Mouse (Mus musculus): ENCODE data around the gene Vat1. TPM values are rescaled to one million over a fixed set of nuclear protein-coding genes. Genes with fewer than 3 reads are reported as not detected.

Gene Vat1
- total RNA-seq, 2 experiments from 2014 or later, result 126 TPM

Small RNAs within 50 kb of the gene (microRNA-seq; reads per million reads assigned to microRNA genes)
- 0 to 2.8 reads per million in 2 experiments for gene Mir6929 (ENCODE audit: borderline number of aligned reads in 2 of 2)

Other genes with a start within 250 kb of the Vat1 start
- gene Ezh1, start 239.8 kb downstream of the Vat1 start, total RNA-seq (2021), result 10 to 100 TPM; 29.5 to 35.6 TPM
- 10 to 100 TPM; 38.3 to 41.4 TPM for gene Ramp2, start 220.2 kb downstream of the Vat1 start, total RNA-seq (2021)
- 100 to 1,000 TPM in 1 of 2 experiments, 10 to 100 TPM in 1; 89.3 to 113 TPM for gene Vps25, start 212.5 kb downstream of the Vat1 start, total RNA-seq (2021)
- 1 to 10 TPM; 4.1 to 4.6 TPM for gene Wnk4, start 205.7 kb downstream of the Vat1 start, total RNA-seq (2021)
- under 1 TPM; 0.33 to 0.99 TPM for gene Cntd1, start 187.2 kb downstream of the Vat1 start, total RNA-seq (2021)
- gene Coa3, start 187.1 kb downstream of the Vat1 start, total RNA-seq (2021), result 10 to 100 TPM; 79.9 to 86.3 TPM
- 100 to 1,000 TPM; 151 to 161 TPM for gene Becn1, start 163.9 kb downstream of the Vat1 start, total RNA-seq (2021)
- gene Psme3, start 150.0 kb downstream of the Vat1 start, total RNA-seq (2021), result 100 to 1,000 TPM; 139 to 164 TPM
- 1 to 10 TPM; 6.0 to 7.0 TPM for gene Aoc2, start 141.2 kb downstream of the Vat1 start, total RNA-seq (2021)
- gene Aoc3, start 135.6 kb downstream of the Vat1 start, total RNA-seq (2021), result 100 to 1,000 TPM in 1 of 2 experiments, 10 to 100 TPM in 1; 40.0 to 124 TPM
- gene G6pc, start 98.7 kb downstream of the Vat1 start, total RNA-seq (2021), result 10 to 100 TPM; 13.0 to 27.5 TPM
- 10 to 100 TPM; 29.1 to 38.1 TPM for gene Aarsd1, start 48.6 kb downstream of the Vat1 start, total RNA-seq (2021)
- gene Gm27029, start 41.4 kb downstream of the Vat1 start, total RNA-seq (2021), result 1 to 10 TPM; 2.7 to 4.7 TPM
- 10 to 100 TPM; 28.2 TPM for gene Rundc1, start 41.1 kb downstream of the Vat1 start, total RNA-seq (2021)
- 1 to 10 TPM; 6.1 TPM for gene Ptges3l, start 40.9 kb downstream of the Vat1 start, total RNA-seq (2021)
- gene Rpl27, start 23.9 kb downstream of the Vat1 start, total RNA-seq (2021), result 10 to 100 TPM; 68.8 to 83.9 TPM
- 10 to 100 TPM; 30.0 to 38.8 TPM for gene Ifi35, start 17.8 kb downstream of the Vat1 start, total RNA-seq (2021)
- 10 to 100 TPM in 1 of 2 experiments, 1 to 10 TPM in 1; 9.8 to 14.9 TPM for gene Rnd2, start 1.2 kb downstream of the Vat1 start, total RNA-seq (2021)
- under 1 TPM; 0.80 to 0.96 TPM for gene Brca1, start 85.7 kb upstream of the Vat1 start, total RNA-seq (2021)
- gene Nbr1, start 85.9 kb upstream of the Vat1 start, total RNA-seq (2021), result 100 to 1,000 TPM; 128 to 165 TPM
- gene Tmem106a, start 116.0 kb upstream of the Vat1 start, total RNA-seq (2021), result 10 to 100 TPM; 13.9 to 26.8 TPM
- gene Gm11634, start 133.0 kb upstream of the Vat1 start, total RNA-seq (2021), result not detected
- gene Rdm1, start 161.0 kb upstream of the Vat1 start, total RNA-seq (2021), result 10 to 100 TPM; 29.3 to 31.3 TPM
- 10 to 100 TPM; 11.6 to 14.3 TPM for gene Arl4d, start 199.3 kb upstream of the Vat1 start, total RNA-seq (2021)